Comparison of ENCODE assay signal across 7 mouse cellular contexts in the genomic region with DNA sequence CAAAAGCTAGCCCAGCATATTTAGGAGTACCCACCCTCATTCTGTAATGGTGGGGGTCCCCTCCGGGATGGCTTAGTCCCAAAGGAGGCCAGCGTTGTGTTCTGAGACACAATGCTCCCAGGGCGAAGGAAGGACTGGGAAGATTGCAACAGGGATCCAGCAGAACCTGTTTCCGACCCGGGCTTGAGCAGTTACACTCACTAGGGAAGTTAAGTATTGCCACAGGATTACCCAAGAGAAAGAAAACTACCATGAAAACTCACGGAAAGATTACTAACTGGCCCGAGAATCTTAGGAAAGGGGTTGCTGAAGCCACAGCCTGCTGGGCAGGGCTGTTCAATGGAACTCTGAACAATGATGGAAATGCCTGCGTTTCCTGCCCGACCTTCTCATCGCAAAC. TPM values are rescaled to one million over a fixed set of nuclear protein-coding genes. Genes with fewer than 3 reads are reported as not detected.
DNase-seq lines count a peak whose midpoint lies in the region; ATAC-seq lines count a peak whose summit lies in the region.

No protein-coding gene starts in this region.

- peak overlapping the region; percentile 18; the same call in 1 of the 2 replicates for H3K4me3 ChIP-seq in hindbrain, embryonic 11.5 days (ENCODE audit: low read depth, low read length)

- no peaks in the 10 kb centered on the region for H3K9me3 ChIP-seq in hindbrain, embryonic 11.5 days (ENCODE audit: control insufficient read depth, low read length)

- DNase-seq in 3T3-L1 (ENCODE audit: low read depth, low spot score) (peak; percentile 14), NIH3T3 (ENCODE audit: low read depth) (peak; percentile 33)
- DNase-seq in hindbrain, embryonic 11.5 days (ENCODE audit: low spot score) = no peak
- DNase-seq in lung, postnatal 10 days = peak; percentile 37
- DNase-seq in left cerebral cortex, postnatal 36 days (ENCODE audit: low spot score in 2 of 2) = no peak
- no peak for DNase-seq in cerebellum, adult 9-10 months
- DNase-seq in spleen, postnatal 4 days (ENCODE audit: low spot score in 2 of 2) = no peak

- 40% methylated on average over 10 of the region's 10 CpGs for WGBS in hindbrain, embryonic 11.5 days

- peak overlapping the region; percentile 17 for H3K4me2 ChIP-seq in hindbrain, embryonic 11.5 days (replicated peaks; ENCODE audit: low read depth, low read length)

- H3K36me3 ChIP-seq in hindbrain, embryonic 11.5 days (ENCODE audit: control insufficient read depth, insufficient read depth, low read length) = no peaks in the 10 kb centered on the region

- peaks cover 22% of the 10 kb centered on the region for H3K4me1 ChIP-seq in hindbrain, embryonic 11.5 days (replicated peaks; ENCODE audit: control insufficient read depth, insufficient read depth, low read length)

- no peaks in the 10 kb centered on the region for H3K27me3 ChIP-seq in hindbrain, embryonic 11.5 days (ENCODE audit: control insufficient read depth, insufficient read depth, low read length)

- no peak overlapping the region for H3K9ac ChIP-seq in hindbrain, embryonic 11.5 days (ENCODE audit: low read depth, low read length)

- no peak overlapping the region for H3K27ac ChIP-seq in hindbrain, embryonic 11.5 days (ENCODE audit: low read depth, low read length)

- intact Hi-C loops in left cerebral cortex, postnatal 36 days (cut with DNase I) = loop anchor here (10.0 kb wide), 1 partner anchor 569 kb away; a partner anchor contains a TSS

- ATAC-seq in hindbrain, embryonic 11.5 days (ENCODE audit: low FRiP score) = no peak

RNA-seq across cellular contexts. Expression of a gene that starts 4.5 kb away (rescaled TPM):
- polyA plus RNA-seq in hindbrain, embryonic 11.5 days (2014; fragmentation: Nextera tagmentation; extraction: Ambion mirVana) = 22.0 and 25.8 TPM in 2 replicates
- total RNA-seq in left cerebral cortex, postnatal 36 days (2021) = 10 to 100 TPM; 22.9 to 23.8 TPM

RNA-seq across cellular contexts. Expression of a gene that starts 49.6 kb away (rescaled TPM):
- polyA plus RNA-seq in hindbrain, embryonic 11.5 days (2014; fragmentation: Nextera tagmentation; extraction: Ambion mirVana) = not detected in 2 replicates
- total RNA-seq in left cerebral cortex, postnatal 36 days (2021) = 1 to 10 TPM; 9.1 to 9.6 TPM

Comparison
In these comparisons a context has a peak if more than half of its experiments do, and no peak if none do; other contexts are left out.
1. DNase-seq: peak in 3T3-L1 (single experiment), NIH3T3 (single experiment) and lung, postnatal 10 days (single experiment); none in hindbrain, embryonic 11.5 days (single experiment), left cerebral cortex, postnatal 36 days (0 of 2), cerebellum, adult 9-10 months (single experiment) and spleen, postnatal 4 days (0 of 2).